ENCODE assay signal across 19 mouse cellular contexts in genomic region chr10:36408001-36408400, GRCm38 (mm10).
"Had no signal": no experiment of that assay in that cellular context is flagged by ENCODE, and none has a peak within 500 bp of the region (broad histone marks: within the 10 kb centered on the region; RNA-seq: fewer than 3 reads in every experiment).

No protein-coding gene starts in this region.

- H3K4me2 ChIP-seq: midbrain, embryonic 12.5 days; midbrain, embryonic 15.5 days; neural tube, embryonic 13.5 days; neural tube, embryonic 15.5 days; stomach, embryonic 15.5 days had no signal

- H3K36me3 ChIP-seq: midbrain, embryonic 10.5 days; midbrain, embryonic 12.5 days; midbrain, embryonic 15.5 days; neural tube, embryonic 13.5 days; neural tube, embryonic 15.5 days; stomach, embryonic 15.5 days had no signal

- H3K9me3 ChIP-seq: midbrain, embryonic 10.5 days; midbrain, embryonic 12.5 days; midbrain, embryonic 15.5 days; neural tube, embryonic 13.5 days; neural tube, embryonic 15.5 days; stomach, embryonic 15.5 days had no signal

- DNase-seq: lung, adult 2 months; lung, postnatal 10 days; lung, postnatal 4 days; retina, postnatal 1 day; right cerebral cortex, adult 18-20 months; right cerebral cortex, postnatal 25 days; right cerebral cortex, postnatal 4 days; thymus, adult 2 months; thymus, postnatal 25 days; thymus, postnatal 4 days had no signal

- H3K4me3 ChIP-seq: midbrain, embryonic 10.5 days; midbrain, embryonic 12.5 days; midbrain, embryonic 15.5 days; myocyte; neural tube, embryonic 13.5 days; neural tube, embryonic 15.5 days; stomach, embryonic 15.5 days had no signal

- H3K27ac ChIP-seq: liver, embryonic 14.5 days; midbrain, embryonic 10.5 days; midbrain, embryonic 12.5 days; midbrain, embryonic 15.5 days; neural tube, embryonic 13.5 days; neural tube, embryonic 15.5 days; stomach, embryonic 15.5 days; stomach, postnatal 0 days had no signal

- H3K9ac ChIP-seq: liver, embryonic 14.5 days; midbrain, embryonic 12.5 days; midbrain, embryonic 15.5 days; neural tube, embryonic 13.5 days; neural tube, embryonic 15.5 days; stomach, embryonic 15.5 days had no signal

- H3K4me1 ChIP-seq: midbrain, embryonic 10.5 days; midbrain, embryonic 12.5 days; midbrain, embryonic 15.5 days; neural tube, embryonic 13.5 days; neural tube, embryonic 15.5 days; stomach, embryonic 15.5 days had no signal

- H3K27me3 ChIP-seq: midbrain, embryonic 12.5 days; midbrain, embryonic 15.5 days; neural tube, embryonic 13.5 days; neural tube, embryonic 15.5 days; stomach, embryonic 15.5 days had no signal

- ATAC-seq: midbrain, embryonic 15.5 days had no signal
